Mouse (Mus musculus) stomach, postnatal 0 days (tissue): ENCODE data around the gene Spint1. TPM values are rescaled to one million over a fixed set of nuclear protein-coding genes. Genes with fewer than 3 reads are reported as not detected.

ENCODE experiments used
- ATAC-seq: fragments of 200-750 bp; cut with Nextera tagmentation; 2 replicates; pipeline ENCODE4 v1.8.0; 2017; ENCODE audit not compliant: low FRiP score, low TSS enrichment
- DNase-seq: peaks from one replicate; pipeline ENCODE4 v3.0.0-alpha.2; 2016; ENCODE audit warnings: low spot score
- H3K27ac ChIP-seq: fragments of 300-500 bp; sonication (generic); replicated peaks from 2 replicates; pipeline ENCODE4 v1.5.1; 2014; ENCODE audit warnings: mild to moderate bottlenecking, control low read depth
- H3K27me3 ChIP-seq: fragments of 300-500 bp; sonication (generic); 2 replicates; pipeline ENCODE4 v1.6.1; 2014; ENCODE audit warnings: low read length; ENCODE audit not compliant: control insufficient read depth, insufficient read depth
- H3K36me3 ChIP-seq: fragments of 300-500 bp; sonication (generic); 2 replicates; pipeline ENCODE4 v1.6.1; 2014; ENCODE audit warnings: low read length, mixed read lengths; ENCODE audit not compliant: control insufficient read depth, insufficient read depth
- H3K4me1 ChIP-seq: fragments of 300-500 bp; sonication (generic); replicated peaks from 2 replicates; pipeline ENCODE4 v1.6.1; 2014; ENCODE audit warnings: antibody characterized with exemption; ENCODE audit not compliant: control insufficient read depth, insufficient read depth
- H3K4me2 ChIP-seq: fragments of 300-500 bp; sonication (generic); replicated peaks from 2 replicates; pipeline ENCODE4 v1.6.1; 2014; ENCODE audit warnings: low read depth, mild to moderate bottlenecking, control low read depth, moderate library complexity
- H3K4me3 ChIP-seq: fragments of 300-500 bp; sonication (generic); 2 replicates; pipeline ENCODE4 v1.5.1; 2014; ENCODE audit warnings: low read depth, low read length, control low read depth
- H3K9ac ChIP-seq: fragments of 300-500 bp; sonication (generic); 2 replicates; pipeline ENCODE4 v1.6.1; 2014; ENCODE audit warnings: mild to moderate bottlenecking, low read length, control low read depth, mixed read lengths
- H3K9me3 ChIP-seq: fragments of 300-500 bp; sonication (generic); 2 replicates; pipeline ENCODE4 v1.6.1; 2016; ENCODE audit warnings: low read length; ENCODE audit not compliant: control insufficient read depth
- CTCF ChIP-seq: IDR thresholded peaks from 2 replicates; pipeline ENCODE4 v1.5.1; 2016; ENCODE audit warnings: antibody characterized with exemption, low read depth, mild to moderate bottlenecking, moderate library complexity
- EP300 ChIP-seq: optimal IDR thresholded peaks from 2 replicates; pipeline ENCODE3; 2016; ENCODE audit warnings: antibody characterized with exemption
- WGBS: fragments of 180-500 bp; shearing (Covaris S2); extraction: QIAGEN DNeasy Blood & Tissue Kit; methylation state at CpG from one replicate; pipeline ENCODE4 v1.1.7; 2014; 5-methylcytosine and 5-hydroxymethylcytosine counted together
- polyA plus RNA-seq: library from polyadenylated mRNA; unstranded; fragments of >200 nt; fragmentation: Nextera tagmentation; extraction: Ambion mirVana; gene quantifications from 2 replicates; pipeline ENCODE4 v1.2.1, GENCODE M21; 2015

Gene Spint1
- polyA plus RNA-seq, 1 experiment from 2014 or later: 70.9 TPM

- no peaks in the 10 kb centered on the region for H3K9me3 ChIP-seq
- H3K36me3 ChIP-seq: no peaks in the 10 kb centered on the region
- TF ChIP-seq CTCF (no peak), EP300 (no peak)
- no peaks in the 10 kb centered on the region for H3K27me3 ChIP-seq
- H3K9ac ChIP-seq: no peak overlapping the region
- WGBS: 18% methylated on average over 8 of the region's 8 CpGs
- peak overlapping the region; percentile 21; the same call in 1 of the 2 replicates for H3K4me2 ChIP-seq
- H3K27ac ChIP-seq: peak overlapping the region; percentile 35
- DNase-seq (peak; percentile 72), ATAC-seq (peak; percentile 82)
- no peak overlapping the region for H3K4me3 ChIP-seq
- no peaks in the 10 kb centered on the region for H3K4me1 ChIP-seq
Observed at GRCm38 (mm10) chr2:119262978-119263377, 25.8 kb downstream of the Spint1 start.

- Histone ChIP-seq H3K36me3 (no peaks in the 10 kb centered on the region), H3K27ac (no peak overlapping the region), H3K27me3 (no peaks in the 10 kb centered on the region), H3K4me2 (no peak overlapping the region), H3K4me3 (no peak overlapping the region), H3K9ac (no peak overlapping the region), H3K9me3 (no peaks in the 10 kb centered on the region), H3K4me1 (no peaks in the 10 kb centered on the region)
- TF ChIP-seq CTCF (no peak), EP300 (no peak)
- ATAC-seq (no peak), DNase-seq (no peak)
- 63% methylated on average over 5 of the region's 5 CpGs for WGBS
Observed at GRCm38 (mm10) chr2:119263813-119264212, 26.7 kb downstream of the Spint1 start.

- no peak for DNase-seq
- Histone ChIP-seq H3K4me3 (peak overlapping the region; percentile 55), H3K9ac (peak overlapping the region; percentile 70; the same call in 1 of the 2 replicates), H3K9me3 (no peaks in the 10 kb centered on the region), H3K4me1 (no peaks in the 10 kb centered on the region), H3K27me3 (no peaks in the 10 kb centered on the region), H3K4me2 (peak overlapping the region; percentile 95), H3K27ac (peak overlapping the region; percentile 30; the same call in 1 of the 2 replicates), H3K36me3 (no peaks in the 10 kb centered on the region)
- WGBS: 68% methylated on average over 9 of the region's 9 CpGs
- 0 out of 2 replicates have a peak, but pooled peaks have one; percentile 8 for ATAC-seq
- TF ChIP-seq EP300 (no peak), CTCF (no peak)
Observed at GRCm38 (mm10) chr2:119270286-119270642, 33.1 kb downstream of the Spint1 start.

GRCm38 (mm10) chr2:119270643-119271331 lies 33.6 kb downstream of the Spint1 start, which contains the start of gene Rhov:
Rhov (minus strand) TSS chr2:119271272.
- ATAC-seq (peak; percentile 80), DNase-seq (peak; percentile 88)
- H3K4me3 ChIP-seq: peak within 1 kb of the TSS; percentile 55
- H3K27ac ChIP-seq: peak within 1 kb of the TSS; percentile 30
- H3K4me1 ChIP-seq: no peaks in the 10 kb centered on the region
- peak within 1 kb of the TSS; percentile 70 for H3K9ac ChIP-seq
- H3K4me2 ChIP-seq: peak within 1 kb of the TSS; percentile 95
- no peaks in the 10 kb centered on the region for H3K27me3 ChIP-seq
- H3K36me3 ChIP-seq: no peaks in the 10 kb centered on the region
- TF ChIP-seq EP300 (no peak), CTCF (peak; percentile 45)
- H3K9me3 ChIP-seq: no peaks in the 10 kb centered on the region
- under 1% methylated on average over 45 of the region's 49 CpGs for WGBS

- ATAC-seq: peak; percentile 43; the same call in 1 of the 2 replicates
Observed at GRCm38 (mm10) chr2:119274126-119274525, 37.0 kb downstream of the Spint1 start.

GRCm38 (mm10) chr2:119276926-119277325 lies 39.8 kb downstream of the Spint1 start:
- no peaks in the 10 kb centered on the region for H3K4me1 ChIP-seq
- no peak overlapping the region for H3K4me3 ChIP-seq
- no peak for TF ChIP-seq EP300
- TF ChIP-seq CTCF: no peak
- no peaks in the 10 kb centered on the region for H3K27me3 ChIP-seq
- H3K36me3 ChIP-seq: no peaks in the 10 kb centered on the region
- DNase-seq: no peak
- no peak overlapping the region for H3K9ac ChIP-seq
- H3K27ac ChIP-seq: no peak overlapping the region
- WGBS: 82% methylated on average over 7 of the region's 7 CpGs
- H3K4me2 ChIP-seq: no peak overlapping the region
- ATAC-seq: no peak
- H3K9me3 ChIP-seq: no peaks in the 10 kb centered on the region

More at GRCm38 (mm10) chr2:119274126-119274525, 37.0 kb downstream of the Spint1 start:
- no peaks in the 10 kb centered on the region for H3K9me3 ChIP-seq
- H3K4me2 ChIP-seq: no peak overlapping the region
- H3K27me3 ChIP-seq: no peaks in the 10 kb centered on the region
- TF ChIP-seq CTCF (no peak), EP300 (no peak)
- H3K9ac ChIP-seq: no peak overlapping the region
- H3K4me3 ChIP-seq: no peak overlapping the region
- H3K36me3 ChIP-seq: no peaks in the 10 kb centered on the region
- H3K27ac ChIP-seq: no peak overlapping the region
- no peak for DNase-seq
- 54% methylated on average over 1 of the region's 1 CpGs for WGBS
- no peaks in the 10 kb centered on the region for H3K4me1 ChIP-seq
